Mouse (Mus musculus) cerebellum, adult 2 months (tissue): Measurements from ENCODE around the gene Tor3a. TPM values are rescaled to one million over a fixed set of nuclear protein-coding genes. Genes with fewer than 3 reads are reported as not detected.
A peak's percentile ranks its signal among the peaks of the same experiment; 100 is the strongest.
"Not testable (repeated sequence)": the region's sequence is repeated elsewhere in the genome, so short reads cannot be mapped to it uniquely, and the experiment has no call there.

Source experiments
- DNase-seq, 2 experiments: peaks; one replicate each; pipeline ENCODE4 v3.0.0; 2021
- H3K27ac ChIP-seq: fragments of 200-500 bp; 2 replicates; pipeline ENCODE4 v1.5.1; 2012; ENCODE audit warnings: low read length, control low read depth, inconsistent platforms; ENCODE audit not compliant: insufficient read depth
- H3K27me3 ChIP-seq: fragments of 200-500 bp; 2 replicates; pipeline ENCODE4 v1.6.1; 2012; ENCODE audit warnings: inconsistent platforms, mild to moderate bottlenecking, low read length, moderate library complexity; ENCODE audit not compliant: control insufficient read depth, insufficient read depth
- H3K4me1 ChIP-seq: fragments of 200-500 bp; 2 replicates; pipeline ENCODE4 v1.6.1; 2011; ENCODE audit warnings: low read length; ENCODE audit not compliant: control insufficient read depth, insufficient read depth
- H3K4me3 ChIP-seq: fragments of 200-500 bp; replicated peaks from 2 replicates; pipeline ENCODE3; 2011; ENCODE audit warnings: mild to moderate bottlenecking, low read depth, low read length, control low read depth; ENCODE audit not compliant: insufficient read depth
- CTCF ChIP-seq: fragments of 200-500 bp; IDR thresholded peaks from 2 replicates; pipeline ENCODE4 v1.5.1; 2011; ENCODE audit warnings: low read depth, mild to moderate bottlenecking, control low read depth, low read length, moderate library complexity, borderline replicate concordance; ENCODE audit not compliant: insufficient read depth
- POLR2A ChIP-seq: fragments of 200-500 bp; IDR thresholded peaks from 2 replicates; pipeline ENCODE4 v1.6.1; 2011; ENCODE audit warnings: low read length, control low read depth, borderline replicate concordance; ENCODE audit not compliant: insufficient read depth
- WGBS: fragments of 180-500 bp; shearing (Covaris S2); methylation state at CpG from one replicate; pipeline ENCODE4 v1.1.7; 2018; 5-methylcytosine and 5-hydroxymethylcytosine counted together
- polyA plus RNA-seq: library from polyadenylated mRNA; depleted of rRNA; stranded (reverse); fragments of >200 nt; gene quantifications from 2 replicates; pipeline ENCODE4 v1.2.3, GENCODE M21; 2012

Gene Tor3a
- polyA plus RNA-seq, 1 experiment = 6.1 TPM

DNA sequence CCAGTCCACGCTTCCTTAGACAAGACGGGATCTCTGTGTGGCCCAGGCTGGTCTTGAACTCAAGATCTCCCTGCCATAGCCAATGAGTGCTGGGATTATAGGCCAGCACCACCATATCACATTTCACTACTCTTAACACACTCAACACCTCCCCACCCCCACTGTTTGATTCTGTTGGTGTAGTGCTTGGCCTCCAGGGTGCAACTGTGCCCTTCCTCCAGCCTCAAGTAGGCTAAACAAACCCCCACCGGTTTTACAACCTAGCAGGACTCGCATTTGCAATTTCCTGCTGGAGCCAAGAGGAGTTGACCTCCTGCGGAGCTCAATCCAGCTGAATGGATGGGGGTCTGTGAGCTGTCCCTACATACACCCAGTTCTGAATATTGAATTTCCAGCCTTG, 5.6 kb downstream of the Tor3a start:
- no peak for TF ChIP-seq POLR2A
- TF ChIP-seq CTCF = no peak
- Histone ChIP-seq H3K4me1 (no peaks in the 10 kb centered on the region), H3K27ac (no peak overlapping the region), H3K4me3 (no peak overlapping the region), H3K27me3 (no peaks in the 10 kb centered on the region)
- no peak for DNase-seq
- 60% methylated on average over 5 of the region's 5 CpGs for WGBS

DNA sequence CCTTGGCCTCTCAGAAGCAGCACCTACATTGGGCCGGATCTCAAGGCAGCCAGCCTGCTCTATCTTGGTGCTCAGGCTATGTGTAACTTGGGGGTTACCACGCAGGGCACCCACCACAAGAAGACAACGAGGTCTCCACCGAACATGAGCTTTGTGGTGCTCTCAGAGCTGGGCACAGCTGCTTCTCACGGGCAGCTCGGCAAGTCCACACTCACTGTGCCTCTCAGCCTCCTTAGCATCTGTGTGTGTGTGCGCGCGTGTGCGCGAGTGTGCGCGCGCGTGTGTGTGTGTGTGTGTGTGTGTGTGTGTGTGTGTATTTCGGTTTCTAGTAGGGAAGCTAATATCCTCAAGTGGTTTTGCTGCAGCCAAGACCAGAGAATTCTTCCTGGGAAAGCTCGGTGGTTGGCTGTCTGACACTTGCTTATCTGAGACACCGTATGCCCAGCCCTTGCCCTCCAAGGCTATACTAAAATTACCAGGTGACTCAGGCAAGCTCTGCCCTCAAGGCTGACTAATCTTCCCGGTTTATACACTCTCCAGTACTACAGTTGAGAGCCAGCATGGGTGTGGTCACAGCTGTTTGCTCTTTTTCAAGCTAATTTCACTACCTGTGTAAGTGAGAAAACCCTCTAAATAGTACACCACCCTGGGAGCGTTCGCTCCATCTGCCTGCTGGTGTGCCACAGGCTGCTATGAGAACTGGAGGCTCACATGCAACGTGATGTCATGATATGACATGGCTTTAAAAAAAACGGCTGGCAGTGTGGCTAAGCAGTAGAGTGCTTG, 6.8 kb downstream of the Tor3a start:
- Histone ChIP-seq H3K27me3 (no peaks in the 10 kb centered on the region), H3K27ac (no peak overlapping the region), H3K4me1 (no peaks in the 10 kb centered on the region), H3K4me3 (no peak overlapping the region)
- DNase-seq = no peak
- no peak for TF ChIP-seq CTCF
- TF ChIP-seq POLR2A = no peak
- 82% methylated on average over 23 of the region's 23 CpGs for WGBS

DNA sequence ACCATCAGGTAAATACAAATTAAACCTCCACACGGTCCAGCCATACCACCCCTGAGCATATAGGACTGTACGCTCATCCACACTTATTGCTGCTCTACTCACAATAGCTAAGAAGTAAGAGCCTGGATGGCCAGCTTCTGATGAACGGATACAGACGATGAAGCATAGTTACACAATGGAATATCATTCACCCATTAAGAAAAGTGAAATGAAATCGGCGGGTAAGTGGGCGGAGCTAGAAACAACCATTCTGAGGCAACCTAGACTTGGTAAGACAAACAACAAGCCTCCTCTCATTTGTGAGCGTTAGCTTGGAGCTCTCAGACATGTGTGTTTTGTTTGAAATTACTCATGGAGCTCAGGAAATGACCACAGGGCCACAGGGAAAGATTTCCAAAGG, 8.4 kb downstream of the Tor3a start:
- TF ChIP-seq CTCF (no peak), POLR2A (no peak)
- no peaks in the 10 kb centered on the region for H3K4me1 ChIP-seq
- H3K4me3 ChIP-seq = no peak overlapping the region
- no peak for DNase-seq
- H3K27ac ChIP-seq = no peak overlapping the region
- WGBS = 92% methylated on average over 8 of the region's 8 CpGs
- no peaks in the 10 kb centered on the region for H3K27me3 ChIP-seq

DNA sequence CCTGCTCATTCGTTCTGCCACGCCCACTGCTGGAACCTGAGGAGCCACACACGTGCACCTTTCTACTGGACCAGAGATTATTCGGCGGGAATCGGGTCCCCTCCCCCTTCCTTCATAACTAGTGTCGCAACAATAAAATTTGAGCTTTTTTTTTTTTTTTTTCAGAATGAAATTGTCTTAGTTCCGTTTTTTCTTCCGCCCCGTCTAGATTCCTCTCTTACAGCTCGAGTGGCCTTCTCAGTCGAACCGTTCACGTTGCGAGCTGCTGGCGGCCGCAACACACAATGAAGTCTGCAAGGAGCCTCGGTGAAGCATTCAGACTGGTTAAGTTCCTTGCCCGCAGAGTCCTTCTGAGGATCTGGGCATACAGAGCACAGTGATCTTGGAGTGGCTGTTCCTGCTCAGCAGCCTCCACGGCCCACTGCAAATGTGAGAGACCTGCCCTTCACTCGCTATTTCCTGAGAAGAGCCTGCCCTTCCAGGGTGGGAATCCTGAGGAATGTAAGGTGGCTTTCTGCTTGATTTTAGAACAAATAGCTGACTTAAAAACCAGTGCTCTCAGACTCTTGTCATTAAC, 13.4 kb downstream of the Tor3a start:
- DNase-seq, H3K27me3 ChIP-seq, H3K27ac ChIP-seq, H3K4me3 ChIP-seq: not testable (repeated sequence)
- H3K4me1 ChIP-seq = peaks cover 13% of the 10 kb centered on the region
- WGBS = 83% methylated on average over 21 of the region's 21 CpGs

DNA sequence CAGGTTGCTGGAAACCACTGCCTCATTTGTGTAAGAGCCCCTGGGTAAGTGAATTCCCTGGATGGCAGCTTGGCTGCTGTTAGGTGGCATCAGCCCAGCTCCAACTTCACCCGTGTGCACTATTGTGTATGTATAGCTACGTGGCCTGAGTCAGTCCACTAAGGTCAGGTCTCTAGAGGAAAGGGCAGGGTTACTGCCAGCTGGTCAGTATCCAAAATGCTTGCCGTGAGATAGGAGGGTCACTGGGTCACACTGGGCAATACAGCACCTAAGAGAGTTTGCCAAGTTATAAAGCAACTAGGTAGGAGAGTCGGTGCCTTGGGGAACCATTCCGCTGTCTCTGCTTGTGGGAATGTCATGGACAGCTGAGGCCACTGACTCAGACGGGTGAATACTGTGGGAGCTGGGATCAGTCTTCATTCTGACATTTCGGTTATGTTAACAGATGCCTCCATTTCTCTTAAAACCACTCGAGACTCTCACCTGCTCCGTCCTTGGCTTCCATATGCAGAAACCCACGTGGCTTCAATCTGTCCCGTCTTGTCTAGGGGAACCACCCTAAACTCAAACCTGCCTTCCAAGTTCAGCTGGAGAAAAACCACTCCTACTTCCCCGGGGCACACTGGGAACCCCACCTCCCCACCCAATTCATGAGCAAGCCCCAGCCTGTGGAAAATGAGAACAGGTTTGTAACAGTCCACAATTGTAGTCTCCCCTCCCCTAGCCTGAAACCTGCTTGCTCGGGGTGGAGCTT, 14.1 kb downstream of the Tor3a start:
- Histone ChIP-seq H3K4me1 (peaks cover 20% of the 10 kb centered on the region), H3K27me3 (no peaks in the 10 kb centered on the region), H3K4me3 (no peak overlapping the region), H3K27ac (no peak overlapping the region)
- no peak for TF ChIP-seq POLR2A
- TF ChIP-seq CTCF = no peak
- 77% methylated on average over 13 of the region's 13 CpGs for WGBS
- no peak for DNase-seq

DNA sequence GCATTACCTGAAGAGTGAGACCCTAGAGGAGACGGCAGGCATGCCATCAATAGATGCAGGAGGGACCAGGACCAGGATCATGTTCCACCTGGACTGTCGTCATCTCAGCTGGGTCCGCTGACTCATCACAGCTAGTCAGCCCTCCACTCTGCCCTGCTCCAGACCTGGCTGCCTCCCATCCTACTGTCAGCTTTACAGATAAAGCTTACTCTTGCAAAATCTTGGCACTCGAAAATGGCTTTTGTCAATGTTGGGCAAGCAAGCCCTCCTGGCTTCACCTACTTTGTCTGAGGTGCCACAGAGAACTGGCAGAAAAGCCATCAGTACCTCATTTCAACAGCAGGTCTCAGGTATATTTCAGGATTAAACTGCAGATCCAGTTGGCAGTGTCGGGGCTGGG, 15.5 kb downstream of the Tor3a start:
- TF ChIP-seq CTCF = no peak
- no peak for TF ChIP-seq POLR2A
- Histone ChIP-seq H3K4me3 (no peak overlapping the region), H3K27me3 (no peaks in the 10 kb centered on the region), H3K27ac (no peak overlapping the region), H3K4me1 (peaks cover 21% of the 10 kb centered on the region)
- peak; percentile 77 to 93 for DNase-seq
- 10% methylated on average over 5 of the region's 5 CpGs for whole genome bisulfite sequencing

DNA sequence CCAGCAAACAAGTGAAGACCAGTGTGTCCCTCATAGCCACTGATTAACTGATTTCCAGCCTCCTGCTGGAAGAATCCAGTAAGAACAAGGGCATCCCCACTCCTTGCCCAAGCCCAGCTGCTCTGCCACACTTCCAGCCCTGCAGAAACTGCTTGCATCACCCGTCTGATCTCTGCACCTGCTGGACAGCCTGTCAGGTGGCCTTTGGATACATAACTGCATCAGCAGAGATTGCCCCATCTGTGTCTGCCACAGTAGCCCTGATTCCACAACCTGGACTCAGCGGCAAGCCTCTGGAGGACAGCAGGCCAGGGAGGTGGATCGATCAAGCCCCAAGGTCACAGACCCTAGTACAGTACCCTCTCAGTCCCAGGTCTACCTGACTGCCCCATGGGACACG, 16.6 kb downstream of the Tor3a start:
- no peak for DNase-seq
- H3K4me1 ChIP-seq = peaks cover 21% of the 10 kb centered on the region

More for the DNA sequence above, 16.6 kb downstream of the Tor3a start:
- no peak overlapping the region for H3K27ac ChIP-seq
- WGBS = 81% methylated on average over 4 of the region's 4 CpGs
- H3K27me3 ChIP-seq = no peaks in the 10 kb centered on the region
- no peak overlapping the region for H3K4me3 ChIP-seq
- TF ChIP-seq CTCF (no peak), POLR2A (no peak)
